Mouse (Mus musculus) spleen, adult 2 months (tissue): ENCODE measurements around the gene Upp2. TPM values are rescaled to one million over a fixed set of nuclear protein-coding genes. Genes with fewer than 3 reads are reported as not detected.

Experiments
- DNase-seq, 2 experiments: peaks; one replicate each; pipeline versions ENCODE4 v3.0.0 to v3.0.0-alpha.2; 2012 to 2021; ENCODE audit warnings: low spot score in 2 of 2, low read depth in 1 of 2
- H3K27ac ChIP-seq: fragments of 200-500 bp; 2 replicates; pipeline ENCODE4 v1.5.1; 2012; ENCODE audit warnings: low read length, inconsistent platforms; ENCODE audit not compliant: insufficient read depth
- H3K27me3 ChIP-seq: fragments of 200-500 bp; 2 replicates; pipeline ENCODE4 v1.6.1; 2012; ENCODE audit warnings: mild to moderate bottlenecking, moderate library complexity, low read length, inconsistent platforms; ENCODE audit not compliant: control insufficient read depth, insufficient read depth
- H3K36me3 ChIP-seq: fragments of 200-500 bp; 2 replicates; pipeline ENCODE4 v1.6.1; 2012; ENCODE audit warnings: mild to moderate bottlenecking, low read length, inconsistent platforms; ENCODE audit not compliant: control insufficient read depth, insufficient read depth
- H3K4me1 ChIP-seq: fragments of 200-500 bp; 2 replicates; pipeline ENCODE4 v1.6.1; 2011; ENCODE audit warnings: inconsistent platforms; ENCODE audit not compliant: control insufficient read depth, insufficient read depth, insufficient read length
- H3K4me3 ChIP-seq: fragments of 200-500 bp; 2 replicates; pipeline ENCODE4 v1.5.1; 2011; ENCODE audit warnings: mild to moderate bottlenecking, inconsistent platforms; ENCODE audit not compliant: insufficient read depth, insufficient read length; ENCODE audit errors: extremely low read depth
- CTCF ChIP-seq: fragments of 200-500 bp; IDR thresholded peaks from 2 replicates; pipeline ENCODE4 v1.5.1; 2011; ENCODE audit warnings: mild to moderate bottlenecking, inconsistent platforms; ENCODE audit not compliant: insufficient read depth, insufficient read length, insufficient replicate concordance; ENCODE audit errors: extremely low read depth
- POLR2A ChIP-seq: fragments of 200-500 bp; IDR thresholded peaks from 2 replicates; pipeline ENCODE4 v1.6.1; 2011; ENCODE audit warnings: low read depth, low read length, inconsistent platforms
- WGBS: fragments of 180-500 bp; shearing (Covaris S2); methylation state at CpG from one replicate; pipeline ENCODE4 v1.1.7; 2018; 5-methylcytosine and 5-hydroxymethylcytosine counted together
- polyA plus RNA-seq: library from polyadenylated mRNA; depleted of rRNA; stranded (reverse); fragments of >200 nt; gene quantifications from 2 replicates; pipeline ENCODE4 v1.2.3, GENCODE M21; 2012

Upp2 gene
- polyA plus RNA-seq, 1 experiment, result 1.3 TPM

DNA sequence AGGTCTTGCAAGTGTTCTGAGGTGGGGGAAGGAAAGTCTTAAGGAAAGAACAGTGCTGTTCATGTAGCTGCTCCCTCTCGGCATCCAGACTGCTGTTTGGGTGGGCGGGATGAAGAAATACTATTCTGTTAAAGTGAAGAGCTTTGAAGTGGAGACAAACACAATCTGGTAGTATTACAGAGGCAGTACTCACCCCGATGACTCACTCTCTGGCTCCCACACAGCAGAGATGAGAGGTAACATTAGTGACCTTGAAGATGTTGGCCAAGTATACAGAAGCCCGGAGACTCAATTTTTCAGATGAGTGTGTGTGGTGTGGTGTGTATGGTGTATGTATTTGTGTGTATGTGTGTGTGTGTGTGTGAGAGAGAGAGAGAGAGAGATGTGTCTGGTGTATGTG lies 22.5 kb downstream of the Upp2 start:
- H3K4me1 ChIP-seq, result no peaks in the 10 kb centered on the region
- H3K36me3 ChIP-seq, result no peaks in the 10 kb centered on the region
- H3K27ac ChIP-seq, result no peak overlapping the region
- WGBS, result 68% methylated on average over 4 of the region's 4 CpGs
- no peak overlapping the region for H3K4me3 ChIP-seq
- TF ChIP-seq POLR2A, result no peak
- no peak for TF ChIP-seq CTCF
- DNase-seq, result no peak
- H3K27me3 ChIP-seq, result no peaks in the 10 kb centered on the region

DNA sequence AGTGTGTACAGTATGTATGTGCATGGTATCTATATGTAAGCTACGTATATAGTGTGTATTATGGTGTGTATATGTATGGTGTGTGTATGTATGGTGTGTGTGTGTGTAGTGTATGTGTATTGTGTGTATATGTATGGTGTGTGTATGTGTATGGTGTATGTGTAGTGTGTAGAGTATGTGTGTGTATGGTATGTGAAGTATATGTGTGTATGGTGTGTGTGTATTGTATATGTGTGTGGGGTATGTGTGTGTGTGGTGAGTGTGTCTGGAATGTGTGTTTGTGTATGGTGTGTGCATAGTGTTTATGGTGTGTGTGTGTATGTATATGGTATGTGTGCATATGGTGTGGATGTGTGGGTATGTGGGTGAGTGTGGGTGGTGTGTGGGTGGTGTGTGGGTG lies 23.0 kb downstream of the Upp2 start:
- no peaks in the 10 kb centered on the region for H3K36me3 ChIP-seq
- no peaks in the 10 kb centered on the region for H3K4me1 ChIP-seq
- H3K4me3 ChIP-seq, result no peak overlapping the region
- DNase-seq, result no peak
- no peak for TF ChIP-seq CTCF
- TF ChIP-seq POLR2A, result no peak
- 98% methylated on average over 1 of the region's 1 CpGs for WGBS
- no peaks in the 10 kb centered on the region for H3K27me3 ChIP-seq
- no peak overlapping the region for H3K27ac ChIP-seq

DNA sequence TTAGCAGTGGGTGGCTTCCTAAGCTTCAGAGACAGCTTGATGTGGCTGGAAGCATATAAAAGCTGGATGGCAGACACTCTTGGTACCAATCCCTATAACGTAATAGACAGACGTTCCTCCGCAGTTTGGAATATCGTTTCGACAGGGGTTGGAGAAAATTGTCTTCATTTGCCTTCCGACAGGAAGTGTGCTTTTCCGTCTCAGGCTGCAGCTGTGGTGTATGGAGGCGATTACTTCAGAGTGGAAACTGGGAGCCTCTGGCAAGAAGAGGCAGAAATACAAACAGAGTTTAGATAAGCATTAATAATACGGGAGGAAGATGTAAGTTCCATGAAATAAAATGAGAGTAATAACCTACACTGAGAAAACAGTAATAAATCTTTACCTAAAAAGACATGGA lies 28.3 kb downstream of the Upp2 start:
- no peak for DNase-seq
- H3K27me3 ChIP-seq, result no peaks in the 10 kb centered on the region
- 70% methylated on average over 9 of the region's 9 CpGs for WGBS
- no peaks in the 10 kb centered on the region for H3K4me1 ChIP-seq
- H3K27ac ChIP-seq, result no peak overlapping the region
- TF ChIP-seq POLR2A (no peak), CTCF (no peak)
- H3K36me3 ChIP-seq, result no peaks in the 10 kb centered on the region
- H3K4me3 ChIP-seq, result no peak overlapping the region

DNA sequence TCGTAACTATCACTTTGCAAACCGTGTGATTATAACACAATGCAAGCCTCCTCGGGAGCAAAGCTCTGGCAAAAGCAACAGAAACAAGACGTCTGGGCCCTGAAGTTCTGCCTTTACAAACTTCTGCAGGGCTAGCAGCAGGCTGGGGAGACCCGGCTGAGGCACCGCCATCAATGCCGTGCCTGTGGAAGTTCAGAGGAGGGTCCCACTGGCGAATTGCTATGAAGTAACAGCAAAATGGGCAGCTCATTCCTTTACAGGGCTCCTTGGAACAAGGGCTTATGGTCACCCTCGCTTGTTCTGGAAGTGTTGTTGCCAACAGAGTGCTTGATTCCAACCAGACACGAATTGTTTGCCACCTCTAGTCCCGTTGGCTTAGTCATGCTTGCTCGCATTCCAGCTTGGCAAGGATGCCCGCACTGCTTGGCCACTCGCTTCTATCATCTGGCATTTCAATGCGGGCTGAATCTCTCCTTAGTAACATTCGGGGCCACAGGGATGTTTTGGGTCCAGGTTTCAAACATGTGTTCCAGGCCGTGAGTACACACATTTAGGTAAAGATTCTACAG lies 29.8 kb downstream of the Upp2 start:
- no peak for TF ChIP-seq POLR2A
- no peaks in the 10 kb centered on the region; the same call in 1 of the 2 replicates for H3K4me1 ChIP-seq

DNA sequence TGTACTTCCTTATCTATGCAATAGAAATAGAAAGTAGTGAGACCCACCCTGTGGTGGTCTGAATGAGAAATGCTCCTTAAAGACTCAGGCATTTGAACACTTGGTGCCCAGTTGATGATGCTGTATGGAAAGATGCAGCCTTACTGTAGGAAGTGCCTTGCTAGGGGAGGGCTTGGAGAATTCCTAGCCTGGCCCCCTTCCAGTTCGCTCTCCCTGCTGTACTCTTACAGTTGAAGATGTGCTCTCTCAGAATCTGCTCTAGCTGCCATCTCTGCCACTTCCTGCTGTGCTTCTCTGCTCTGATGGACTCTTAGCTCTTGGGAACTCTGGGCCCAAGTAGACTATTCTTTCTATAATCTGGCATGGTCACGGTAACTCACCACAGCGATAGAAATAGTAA lies 30.5 kb downstream of the Upp2 start:
- TF ChIP-seq POLR2A, result no peak
- no peak for TF ChIP-seq CTCF
- H3K27me3 ChIP-seq, result no peaks in the 10 kb centered on the region
- no peaks in the 10 kb centered on the region for H3K36me3 ChIP-seq
- WGBS, result 93% methylated on average over 3 of the region's 3 CpGs
- no peak overlapping the region for H3K4me3 ChIP-seq
- H3K4me1 ChIP-seq, result no peaks in the 10 kb centered on the region; the same call in 1 of the 2 replicates
- DNase-seq, result no peak
- no peak overlapping the region for H3K27ac ChIP-seq

More for the DNA sequence above, 29.8 kb downstream of the Upp2 start:
- H3K36me3 ChIP-seq, result no peaks in the 10 kb centered on the region
- no peak overlapping the region for H3K4me3 ChIP-seq
- no peaks in the 10 kb centered on the region for H3K27me3 ChIP-seq
- WGBS, result 93% methylated on average over 17 of the region's 17 CpGs
- no peak for DNase-seq
- H3K27ac ChIP-seq, result no peak overlapping the region

DNA sequence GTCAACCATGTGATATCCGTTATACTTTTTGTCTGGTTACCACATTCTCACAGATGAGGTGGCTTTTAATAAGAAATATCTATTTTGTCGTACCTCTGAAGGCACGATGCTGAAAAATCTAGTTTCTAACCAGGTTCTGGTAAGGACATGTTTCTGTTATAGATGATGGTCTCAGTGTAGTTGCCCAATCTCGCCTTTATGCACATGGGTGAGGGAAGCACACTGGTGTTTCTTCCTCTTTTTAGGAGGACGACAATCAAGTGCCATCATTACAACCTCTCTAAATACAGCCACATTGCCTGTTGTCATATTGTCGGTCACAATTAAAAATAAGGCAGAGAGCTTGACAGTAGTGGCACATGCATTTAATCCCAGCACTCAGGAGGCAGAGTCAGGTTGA lies 32.5 kb downstream of the Upp2 start:
- TF ChIP-seq CTCF (no peak), POLR2A (no peak)
- H3K4me1 ChIP-seq, result no peaks in the 10 kb centered on the region; the same call in 1 of the 2 replicates
- no peaks in the 10 kb centered on the region for H3K36me3 ChIP-seq
- no peak overlapping the region for H3K4me3 ChIP-seq
- H3K27ac ChIP-seq, result no peak overlapping the region
- DNase-seq, result no peak
- 55% methylated on average over 6 of the region's 6 CpGs for WGBS
- H3K27me3 ChIP-seq, result no peaks in the 10 kb centered on the region

DNA sequence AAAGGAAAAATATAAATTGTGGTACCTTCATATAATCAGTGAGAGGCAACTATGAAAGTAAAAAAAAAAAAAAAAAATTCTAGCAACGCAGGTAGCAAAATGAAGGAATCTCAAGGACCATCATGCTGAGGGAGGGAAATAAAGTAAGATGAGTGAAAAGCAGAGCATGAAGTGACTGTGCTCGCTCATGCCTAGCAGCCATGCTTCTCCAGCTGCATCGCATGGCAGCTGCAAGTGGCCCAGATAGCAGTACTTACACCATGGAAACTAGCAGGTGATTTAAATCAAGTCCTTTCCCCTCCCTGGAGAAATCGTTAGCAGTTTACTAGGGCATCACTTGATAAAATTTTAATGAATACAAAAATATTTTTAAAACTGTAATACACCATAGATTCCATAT lies 34.3 kb downstream of the Upp2 start:
- Histone ChIP-seq H3K4me3 (no peak overlapping the region), H3K4me1 (no peaks in the 10 kb centered on the region; the same call in 1 of the 2 replicates), H3K27me3 (no peaks in the 10 kb centered on the region), H3K27ac (no peak overlapping the region), H3K36me3 (no peaks in the 10 kb centered on the region)
- DNase-seq, result no peak
- TF ChIP-seq CTCF (no peak), POLR2A (no peak)
- WGBS, result 63% methylated on average over 4 of the region's 4 CpGs
